Mouse (Mus musculus): ENCODE data around the gene Sbsn.

GRCm38 (mm10) chr7:30777081-30777579, 25.9 kb downstream of the Sbsn start:
- no peak for TF ChIP-seq USF1 (IDR thresholded peaks at IDR 0.05; ENCODE audit: low read depth)
- no peak for TF ChIP-seq E2F4 (IDR thresholded peaks at IDR 0.05; ENCODE audit: insufficient read depth)
- no peak for TF ChIP-seq POLR2A (IDR thresholded peaks at IDR 0.05; ENCODE audit: insufficient read length, low read depth)
- TF ChIP-seq TCF3 (IDR thresholded peaks at IDR 0.05; ENCODE audit: insufficient read length, low read depth), result no peak
- no peak for TF ChIP-seq REST (IDR thresholded peaks at IDR 0.05; ENCODE audit: insufficient read depth, insufficient read length)
- TF ChIP-seq TCF12 (IDR thresholded peaks at IDR 0.05; ENCODE audit: insufficient read depth, poor library complexity, severe bottlenecking), result no peak
- no peak for TF ChIP-seq MAX (IDR thresholded peaks at IDR 0.05; ENCODE audit: low read depth)
- TF ChIP-seq CEBPB (IDR thresholded peaks at IDR 0.05; ENCODE audit: insufficient read depth, poor library complexity, severe bottlenecking), result no peak
- no peak for TF ChIP-seq MYOG (IDR thresholded peaks at IDR 0.05; ENCODE audit: control insufficient read depth in 1 of 3, insufficient read depth in 1 of 3, insufficient read length in 2 of 3, low read depth in 2 of 3)
- no peak for TF ChIP-seq MYOD1 (IDR thresholded peaks at IDR 0.05; ENCODE audit: control insufficient read depth in 1 of 3, insufficient read length in 2 of 3, low read depth in 2 of 3)

Measured in myocyte (in vitro differentiated cells).